Mouse (Mus musculus) heart, postnatal 0 days (tissue): ENCODE measurements at regions not wholly inside any gene's neighbourhood (a gene's known extent, or its start where the extent isn't known, plus 50 kb on each side); places are given as distances from the start of the nearest gene placed in this dataset.

Experiments
- ATAC-seq: fragments of 200-750 bp; cut with Nextera tagmentation; 2 replicates; pipeline ENCODE4 v1.8.0; 2017; ENCODE audit warnings: low read depth, moderate number of reproducible peaks, moderate library complexity; ENCODE audit not compliant: insufficient read depth
- DNase-seq: peaks from one replicate; pipeline ENCODE4 v3.0.0-alpha.2; 2016; ENCODE audit warnings: low spot score
- H3K27ac ChIP-seq: fragments of 300-500 bp; sonication (generic); 2 replicates; pipeline ENCODE4 v1.5.1; 2014; ENCODE audit warnings: low read depth, mild to moderate bottlenecking
- H3K27me3 ChIP-seq: fragments of 300-500 bp; sonication (generic); 2 replicates; pipeline ENCODE4 v1.6.1; 2014; ENCODE audit warnings: low read length, mixed read lengths; ENCODE audit not compliant: control insufficient read depth, insufficient read depth
- H3K36me3 ChIP-seq: fragments of 300-500 bp; sonication (generic); replicated peaks from 2 replicates; pipeline ENCODE4 v1.6.1; 2014; ENCODE audit warnings: low read length, mixed read lengths; ENCODE audit not compliant: control insufficient read depth, insufficient read depth
- H3K4me1 ChIP-seq: fragments of 300-500 bp; sonication (generic); 2 replicates; pipeline ENCODE4 v1.6.1; 2014; ENCODE audit warnings: antibody characterized with exemption; ENCODE audit not compliant: control insufficient read depth, insufficient read depth
- H3K4me2 ChIP-seq: fragments of 300-500 bp; sonication (generic); 2 replicates; pipeline ENCODE4 v1.6.1; 2014; ENCODE audit warnings: low read depth, mild to moderate bottlenecking, low read length, moderate library complexity
- H3K4me3 ChIP-seq: fragments of 300-500 bp; sonication (generic); 2 replicates; pipeline ENCODE4 v1.5.1; 2014; ENCODE audit warnings: low read depth, low read length
- H3K9ac ChIP-seq: fragments of 300-500 bp; sonication (generic); replicated peaks from 2 replicates; pipeline ENCODE4 v1.6.1; 2014; ENCODE audit warnings: low read depth, low read length, mixed read lengths
- H3K9me3 ChIP-seq: fragments of 300-500 bp; sonication (generic); replicated peaks from 2 replicates; pipeline ENCODE4 v1.6.1; 2016; ENCODE audit warnings: low read length; ENCODE audit not compliant: control insufficient read depth
- CTCF ChIP-seq: IDR thresholded peaks from 2 replicates; pipeline ENCODE4 v1.5.1; 2016; ENCODE audit warnings: antibody characterized with exemption, control low read depth, low read depth
- EP300 ChIP-seq: IDR thresholded peaks from 2 replicates; pipeline ENCODE4 v1.6.1; 2016; ENCODE audit warnings: antibody characterized with exemption, low read depth
- WGBS: fragments of 180-500 bp; shearing (Covaris S2); extraction: QIAGEN DNeasy Blood & Tissue Kit; methylation state at CpG from one replicate; pipeline ENCODE4 v1.1.7; 2014; 5-methylcytosine and 5-hydroxymethylcytosine counted together

DNA sequence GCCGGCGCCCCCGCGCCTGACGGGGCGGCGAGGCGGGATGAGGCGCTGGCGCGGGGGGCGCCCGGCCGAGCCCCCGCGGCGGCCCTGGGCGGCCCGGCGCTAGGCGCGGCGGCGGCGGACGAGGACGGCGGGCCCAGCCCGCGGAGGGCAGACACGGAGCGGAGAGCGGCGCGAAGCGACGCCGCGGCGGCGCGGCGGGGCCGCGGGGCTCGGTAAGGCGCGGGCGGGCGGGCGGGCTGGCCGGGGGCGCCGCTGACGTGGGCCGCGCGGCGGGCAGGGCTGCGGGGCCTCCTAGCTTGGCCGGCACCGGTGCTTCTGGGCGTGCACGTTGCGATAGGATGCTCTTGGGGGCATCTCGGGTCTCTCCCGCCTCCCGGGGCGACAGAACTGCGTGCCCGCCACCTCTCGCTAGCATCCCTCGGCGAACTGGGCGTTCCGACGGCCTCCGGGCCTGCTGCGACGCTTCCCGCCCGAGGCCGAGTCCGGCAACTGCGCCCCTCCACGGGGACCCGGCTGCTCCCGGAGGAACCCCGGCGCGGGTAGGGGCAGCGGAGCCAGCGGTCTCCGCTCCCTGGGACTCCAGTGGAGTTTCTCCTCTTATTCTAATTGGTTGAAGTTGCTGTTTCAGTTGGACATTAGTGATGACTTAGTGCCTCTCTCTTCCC lies 83.3 kb upstream of the Arhgap32 start:
- no peaks in the 10 kb centered on the region for H3K9me3 ChIP-seq
- H3K4me3 ChIP-seq: peak overlapping the region; percentile 72
- peak overlapping the region; percentile 93 for H3K4me2 ChIP-seq
- DNase-seq: peak; percentile 6
- WGBS: 1% methylated on average over 48 of the region's 94 CpGs
- no peaks in the 10 kb centered on the region for H3K36me3 ChIP-seq
- TF ChIP-seq EP300 (no peak), CTCF (no peak)
- peak overlapping the region; percentile 82 for H3K27ac ChIP-seq
- H3K9ac ChIP-seq: peak overlapping the region; percentile 80
- peaks cover 23% of the 10 kb centered on the region for H3K4me1 ChIP-seq
- H3K27me3 ChIP-seq: no peaks in the 10 kb centered on the region
- ATAC-seq: peak; percentile 56

DNA sequence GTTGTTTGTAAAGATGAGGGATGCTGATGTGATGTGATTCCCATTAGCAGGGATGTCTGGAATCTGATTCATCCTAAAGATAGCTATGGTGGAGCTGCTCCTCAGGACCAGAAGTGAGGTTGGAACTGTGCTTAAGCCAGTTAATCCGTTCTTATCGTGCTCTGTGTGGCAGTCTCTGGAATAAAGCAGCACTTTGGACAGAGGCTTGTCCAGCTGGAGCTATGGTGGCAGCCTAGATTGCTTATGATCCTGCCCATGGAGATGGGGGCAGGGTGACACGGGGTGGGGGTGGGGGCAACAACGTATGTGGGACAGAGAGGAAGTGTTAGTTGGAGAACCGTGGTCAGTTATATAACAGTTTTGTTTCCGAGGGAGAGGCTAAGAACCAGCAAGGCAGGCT lies 82.0 kb upstream of the Arhgap32 start:
- 17% methylated on average over 6 of the region's 6 CpGs for WGBS
- no peaks in the 10 kb centered on the region for H3K27me3 ChIP-seq
- 0 out of 2 replicates have a peak overlapping the region, but pooled peaks have one; percentile 72 for H3K4me3 ChIP-seq
- H3K36me3 ChIP-seq: no peaks in the 10 kb centered on the region
- peak overlapping the region; percentile 2; the same call in 1 of the 2 replicates for H3K4me2 ChIP-seq
- no peaks in the 10 kb centered on the region for H3K9me3 ChIP-seq
- ATAC-seq (no peak), DNase-seq (no peak)
- H3K4me1 ChIP-seq: peaks cover 20% of the 10 kb centered on the region
- no peak overlapping the region for H3K9ac ChIP-seq
- H3K27ac ChIP-seq: no peak overlapping the region
- no peak for TF ChIP-seq EP300
- no peak for TF ChIP-seq CTCF

DNA sequence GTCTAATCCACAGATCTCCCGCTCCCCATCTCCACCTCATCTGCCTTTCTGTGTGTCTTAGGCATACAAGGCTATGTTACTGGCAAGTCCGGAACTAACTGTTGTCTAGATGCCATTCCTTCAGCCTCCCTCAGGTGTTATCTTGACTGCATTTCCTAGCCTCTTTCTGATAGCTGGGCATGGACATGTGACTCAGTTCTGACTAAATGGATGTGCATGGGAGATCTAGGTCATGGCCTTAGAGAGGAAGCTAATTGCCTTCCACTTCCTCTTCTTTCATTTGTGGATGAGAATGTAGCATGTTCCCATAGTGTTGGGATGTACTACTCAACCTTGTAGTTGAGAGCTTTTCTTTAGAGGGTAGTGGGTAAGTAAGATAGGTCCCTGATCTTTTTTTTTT lies 75.9 kb upstream of the Arhgap32 start:
- Histone ChIP-seq H3K9ac (no peak overlapping the region), H3K4me1 (peaks cover 15% of the 10 kb centered on the region), H3K9me3 (no peaks in the 10 kb centered on the region), H3K27me3 (no peaks in the 10 kb centered on the region), H3K4me3 (no peak overlapping the region), H3K4me2 (no peak overlapping the region), H3K36me3 (no peaks in the 10 kb centered on the region), H3K27ac (no peak overlapping the region)
- DNase-seq (no peak), ATAC-seq (no peak)
- TF ChIP-seq CTCF: no peak
- TF ChIP-seq EP300: no peak
- WGBS: 82% methylated on average over 2 of the region's 2 CpGs

DNA sequence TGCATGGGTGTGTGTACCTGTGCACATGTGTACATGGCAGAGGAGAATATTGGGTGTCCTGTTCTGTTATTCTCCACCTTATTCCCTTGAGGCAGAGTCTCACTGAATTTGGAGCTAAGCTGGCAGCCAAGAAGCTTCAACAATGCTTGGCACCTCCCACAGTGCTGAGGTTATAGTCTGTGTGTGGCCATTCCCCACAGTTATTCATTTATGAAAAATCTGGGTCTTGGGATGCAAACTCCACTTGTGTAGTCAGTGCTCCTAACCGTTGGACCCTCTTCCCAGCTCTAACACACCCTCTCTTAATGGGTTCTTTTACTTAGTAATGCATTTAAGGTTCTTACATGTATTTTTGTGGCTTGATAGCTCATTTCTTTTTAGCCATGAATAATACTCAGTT lies 72.6 kb upstream of the Arhgap32 start:
- Histone ChIP-seq H3K9ac (no peak overlapping the region), H3K27ac (no peak overlapping the region), H3K27me3 (no peaks in the 10 kb centered on the region), H3K36me3 (no peaks in the 10 kb centered on the region), H3K4me1 (peaks cover 11% of the 10 kb centered on the region), H3K9me3 (no peaks in the 10 kb centered on the region), H3K4me2 (no peak overlapping the region), H3K4me3 (no peak overlapping the region)
- DNase-seq (no peak), ATAC-seq (no peak)
- TF ChIP-seq EP300: no peak
- no peak for TF ChIP-seq CTCF
- 76% methylated on average over 1 of the region's 1 CpGs for WGBS

DNA sequence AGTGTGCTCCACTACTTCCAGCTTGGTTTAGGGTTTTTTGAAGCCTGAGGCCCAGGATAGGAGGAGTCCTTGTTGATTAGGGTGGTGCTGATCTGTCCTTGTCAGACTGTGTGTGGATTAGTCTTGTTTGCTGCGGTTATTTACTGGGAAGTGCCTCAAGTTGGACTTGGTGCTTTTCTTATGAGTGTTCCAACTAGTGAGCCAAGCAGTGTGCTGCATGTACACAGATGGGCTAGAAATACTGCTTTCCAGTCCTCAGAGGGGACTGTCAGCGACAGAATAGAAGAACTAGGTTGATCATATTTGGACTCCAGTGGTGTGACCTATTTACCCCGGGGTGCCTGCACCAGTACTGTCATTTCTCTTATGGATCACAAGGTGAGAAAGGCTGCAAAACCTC lies 69.1 kb upstream of the Arhgap32 start:
- Histone ChIP-seq H3K4me1 (peaks cover 17% of the 10 kb centered on the region), H3K4me2 (no peak overlapping the region), H3K27ac (no peak overlapping the region), H3K9ac (no peak overlapping the region), H3K4me3 (no peak overlapping the region), H3K36me3 (no peaks in the 10 kb centered on the region), H3K27me3 (no peaks in the 10 kb centered on the region), H3K9me3 (no peaks in the 10 kb centered on the region)
- WGBS: 89% methylated on average over 3 of the region's 3 CpGs
- ATAC-seq (no peak), DNase-seq (no peak)
- TF ChIP-seq EP300: no peak

DNA sequence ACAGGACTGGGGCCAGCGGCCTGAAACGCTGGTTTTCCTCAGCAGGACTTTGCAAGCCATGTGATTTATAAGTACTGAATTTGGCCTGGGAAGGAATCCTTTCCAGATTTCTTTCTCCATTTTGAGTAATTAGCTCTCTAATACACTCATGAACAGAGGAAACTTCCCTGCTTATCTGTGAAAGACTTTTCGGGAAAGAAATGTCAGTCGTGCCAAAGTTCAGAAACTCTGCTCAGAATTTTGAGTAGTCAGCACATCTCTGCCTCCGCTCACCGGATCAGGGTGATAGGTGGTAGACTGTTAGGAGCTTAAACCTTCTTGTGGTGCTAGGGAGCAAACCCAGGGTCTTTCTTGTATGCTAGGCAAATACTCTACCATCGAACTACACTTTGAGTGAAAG lies 67.0 kb upstream of the Arhgap32 start:
- Histone ChIP-seq H3K27ac (no peak overlapping the region), H3K4me3 (no peak overlapping the region), H3K36me3 (no peaks in the 10 kb centered on the region), H3K4me2 (no peak overlapping the region), H3K9me3 (no peaks in the 10 kb centered on the region), H3K9ac (no peak overlapping the region), H3K4me1 (peaks cover 7% of the 10 kb centered on the region; the same call in 1 of the 2 replicates), H3K27me3 (no peaks in the 10 kb centered on the region)
- TF ChIP-seq CTCF (no peak), EP300 (no peak)
- no peak for DNase-seq
- WGBS: 67% methylated on average over 7 of the region's 7 CpGs
- ATAC-seq: no peak
